Comparison of ENCODE assay signal across 18 mouse cellular contexts in the genomic region with DNA sequence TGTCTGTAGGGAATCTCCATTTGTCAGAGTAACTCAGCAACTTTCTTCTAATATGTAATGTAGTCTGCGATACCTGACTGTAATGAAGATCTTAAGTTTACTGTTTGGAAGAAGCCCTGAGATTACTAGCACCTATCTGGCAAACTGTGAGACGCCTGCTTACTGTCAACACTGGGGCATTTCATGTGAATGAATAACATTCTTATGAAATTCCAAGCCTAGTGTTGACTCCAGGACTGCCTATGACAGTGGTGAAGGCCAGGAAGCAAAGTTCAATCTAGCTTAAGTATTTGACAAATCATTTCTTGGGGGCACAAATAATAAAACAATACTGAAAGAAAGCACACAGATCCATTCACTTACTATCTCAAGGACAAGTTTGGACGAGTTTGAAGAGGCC. TPM values are rescaled to one million over a fixed set of nuclear protein-coding genes. Genes with fewer than 3 reads are reported as not detected.
"Had no signal": no experiment of that assay in that cellular context is flagged by ENCODE, and none has a peak within 500 bp of the region (broad histone marks: within the 10 kb centered on the region; RNA-seq: fewer than 3 reads in every experiment).

No protein-coding gene starts in this region.

- H3K9ac ChIP-seq: neural tube, embryonic 15.5 days; stomach, embryonic 15.5 days had no signal

- H3K9me3 ChIP-seq: neural tube, embryonic 15.5 days; stomach, embryonic 15.5 days had no signal

- H3K27ac ChIP-seq: neural tube, embryonic 15.5 days; stomach, embryonic 15.5 days; stomach, postnatal 0 days had no signal

- H3K4me2 ChIP-seq: neural tube, embryonic 15.5 days; stomach, embryonic 15.5 days had no signal

- H3K36me3 ChIP-seq: neural tube, embryonic 15.5 days; stomach, embryonic 15.5 days had no signal

- H3K4me3 ChIP-seq: neural tube, embryonic 15.5 days; stomach, embryonic 15.5 days had no signal

- DNase-seq: retina, postnatal 1 day; right cerebral cortex, adult 18-20 months; right cerebral cortex, postnatal 14 days; right cerebral cortex, postnatal 25 days; right cerebral cortex, postnatal 4 days; spleen, adult 18-20 months; thymus, adult 18-20 months; thymus, adult 2 months; thymus, postnatal 14 days; thymus, postnatal 25 days; thymus, postnatal 36 days; thymus, postnatal 4 days had no signal

- H3K4me1 ChIP-seq: neural tube, embryonic 15.5 days; stomach, embryonic 15.5 days had no signal

- H3K27me3 ChIP-seq: neural tube, embryonic 15.5 days; stomach, embryonic 15.5 days had no signal

RNA-seq across cellular contexts. Expression of a gene that starts 24.0 kb away (rescaled TPM):
- polyA plus RNA-seq: neural tube, embryonic 14.5 days; neural tube, embryonic 15.5 days; stomach, embryonic 14.5 days; testis, adult 2 months had no signal
